Mouse (Mus musculus) lung, postnatal 0 days (tissue): ENCODE data around the gene Umad1.

Source experiments
- CTCF ChIP-seq: IDR thresholded peaks from 2 replicates; pipeline ENCODE4 v1.5.1; 2016; ENCODE audit warnings: antibody characterized with exemption, mild to moderate bottlenecking
- EP300 ChIP-seq: IDR thresholded peaks from 2 replicates; pipeline ENCODE4 v1.6.1; 2016; ENCODE audit warnings: antibody characterized with exemption, mild to moderate bottlenecking, control low read depth

DNA sequence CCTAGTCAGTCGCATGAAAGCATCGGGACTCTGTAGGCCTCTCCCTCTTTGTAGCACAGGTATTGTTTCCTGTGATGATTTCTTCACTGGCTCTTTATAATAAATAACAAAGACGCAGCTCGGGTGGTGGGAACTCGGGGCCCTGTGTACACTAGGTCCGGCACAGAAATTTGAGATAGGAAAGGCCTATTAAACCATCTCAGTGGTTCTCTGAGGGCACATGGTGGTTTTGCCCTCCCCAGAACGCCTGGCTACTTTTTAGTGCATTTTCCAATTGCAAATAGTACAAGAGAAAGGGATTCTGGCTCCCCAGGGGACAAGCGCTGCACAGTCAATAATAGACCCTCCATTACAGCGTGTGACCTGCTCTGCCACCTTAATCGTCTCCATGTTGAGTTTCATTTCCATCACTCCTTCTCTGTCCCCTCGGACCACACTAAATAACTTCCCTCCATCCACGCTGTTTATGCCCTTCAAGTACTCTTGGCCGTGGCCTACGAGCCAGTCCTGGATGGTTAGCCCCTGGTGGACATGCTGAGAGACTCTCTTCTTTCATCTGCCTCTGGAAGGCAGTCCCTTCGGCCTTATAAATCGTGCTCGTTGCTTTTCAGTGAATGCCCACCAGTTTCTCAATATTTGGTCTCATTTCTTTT lies 227.4 kb downstream of the Umad1 start:
- no peak for TF ChIP-seq EP300
- TF ChIP-seq CTCF: no peak
